Mouse (Mus musculus): Measurements from ENCODE around the gene Suds3.

Suds3 gene

GRCm38 (mm10) chr5:117111774-117112112 lies 4.2 kb downstream of the Suds3 start:
- DNase-seq (ENCODE audit: low read depth): peak; percentile 48

DNA sequence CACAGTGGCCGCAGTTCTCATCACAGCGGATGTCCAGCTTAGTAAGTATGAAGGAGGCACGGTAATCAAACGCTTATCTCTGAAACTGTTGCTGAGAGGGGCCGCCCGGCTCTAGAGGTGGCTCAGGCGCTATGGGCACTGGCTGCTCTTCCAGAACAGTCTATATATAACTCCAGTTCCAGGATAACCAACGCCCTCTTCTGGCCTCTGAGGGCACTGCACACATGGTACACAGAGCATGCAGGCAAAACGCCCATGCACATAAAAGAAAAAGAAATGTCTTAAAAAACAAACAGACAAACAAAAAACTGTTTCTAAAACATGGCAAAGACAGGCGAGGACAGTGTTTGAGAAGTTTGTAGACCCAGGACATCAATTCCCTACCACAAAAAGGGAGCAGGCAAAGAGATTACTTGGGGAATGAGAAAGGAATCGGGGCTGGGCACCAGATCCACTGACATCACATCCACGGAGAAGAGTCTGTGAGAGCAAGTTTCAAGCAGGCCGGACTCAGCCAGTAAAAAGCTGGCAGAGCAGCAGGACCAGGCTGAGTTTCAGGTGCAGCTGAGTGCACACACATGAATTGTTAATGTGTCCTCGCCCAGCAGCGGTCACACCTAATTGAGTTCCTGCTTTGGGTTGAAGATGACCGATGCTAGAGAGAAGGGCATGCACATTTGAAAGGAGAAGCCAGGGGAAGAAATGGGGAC lies 4.7 kb downstream of the Suds3 start:
- no peak for DNase-seq (ENCODE audit: low read depth)

GRCm38 (mm10) chr5:117109522-117109921 lies 6.4 kb downstream of the Suds3 start:
- peak; percentile 41 for DNase-seq (ENCODE audit: low read depth)

DNA sequence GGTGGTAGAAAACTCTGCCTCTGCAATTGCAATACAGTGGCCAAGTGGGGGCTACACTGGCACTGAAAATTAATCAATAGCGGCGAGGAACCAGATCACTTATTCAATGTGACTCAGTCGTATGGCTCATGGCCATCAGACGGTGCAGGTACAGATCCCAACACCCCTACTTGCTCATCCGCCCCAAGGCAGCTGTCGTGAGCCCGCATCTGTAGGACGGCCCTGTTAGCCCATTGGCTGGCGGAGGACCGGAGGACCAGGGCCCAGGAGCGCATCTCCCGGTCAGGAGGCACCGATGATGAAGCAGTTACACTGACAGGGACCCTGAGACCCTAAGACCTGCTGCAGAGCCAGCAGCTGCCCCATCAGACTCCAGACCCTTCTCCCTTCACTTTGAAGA lies 7.2 kb downstream of the Suds3 start:
- no peak for DNase-seq (ENCODE audit: low read depth)

DNA sequence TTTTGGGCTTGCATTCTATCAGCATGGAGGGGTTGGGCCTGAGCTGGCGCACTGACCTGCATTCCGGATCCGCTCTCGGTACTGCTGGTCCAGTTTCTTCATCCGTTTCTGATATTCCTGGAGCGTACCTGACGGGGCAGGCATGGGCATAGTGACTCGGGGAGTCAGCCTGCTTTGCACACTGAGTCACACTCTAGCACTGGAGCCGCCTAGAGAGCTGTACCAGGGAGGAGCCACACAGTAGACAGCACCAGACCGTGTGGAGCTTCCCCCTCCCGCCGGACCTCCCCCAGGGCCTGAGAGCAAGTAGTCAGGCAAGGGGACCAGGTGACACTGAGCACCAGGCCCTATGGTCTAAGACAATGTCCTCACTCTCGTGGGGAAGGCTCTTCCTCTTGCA lies 7.6 kb downstream of the Suds3 start:
- DNase-seq (ENCODE audit: low read depth): no peak

DNA sequence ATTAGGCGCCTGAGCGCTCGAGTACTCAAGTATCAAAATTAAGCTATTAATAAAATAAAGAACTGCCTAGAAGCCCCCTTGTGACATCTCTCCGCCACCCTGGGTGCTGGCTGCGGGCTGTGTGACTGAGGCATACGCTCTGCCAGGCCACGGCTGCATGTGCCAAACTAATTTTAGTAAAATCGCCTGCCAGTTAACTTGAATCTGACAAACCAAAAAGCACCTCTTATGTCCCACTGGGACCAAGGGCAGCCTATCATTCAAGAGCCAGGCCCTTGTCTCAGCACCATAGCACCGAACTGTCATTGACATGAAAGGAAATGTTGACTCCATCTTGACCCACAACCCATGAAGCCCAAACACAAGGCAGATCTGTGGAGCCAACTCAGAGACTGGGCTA lies 10.2 kb downstream of the Suds3 start:
- no peak for DNase-seq (ENCODE audit: low read depth)

DNA sequence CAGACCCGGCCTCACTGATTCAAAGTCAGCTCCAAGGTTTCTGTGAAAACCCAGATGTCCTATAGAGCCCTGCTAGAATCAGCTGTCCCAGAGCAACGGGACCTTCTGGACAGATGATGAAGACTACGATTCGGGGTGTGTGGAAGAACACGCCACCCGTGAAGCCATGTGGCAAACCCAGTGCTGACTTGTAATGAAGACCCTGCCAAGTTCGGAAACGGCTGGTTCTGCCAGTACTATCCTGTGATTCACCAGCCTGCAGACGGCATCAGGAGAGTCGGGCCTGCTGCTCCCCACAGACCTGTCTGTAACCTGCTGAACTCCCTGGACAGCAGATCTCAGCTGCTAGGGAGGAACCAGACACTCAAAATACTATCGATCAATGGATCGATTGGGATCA lies 11.6 kb downstream of the Suds3 start:
- no peak for DNase-seq (ENCODE audit: low read depth)

GRCm38 (mm10) chr5:117103194-117103929 lies 12.6 kb downstream of the Suds3 start:
- DNase-seq (ENCODE audit: low read depth): no peak

GRCm38 (mm10) chr5:117099742-117100141 lies 16.2 kb downstream of the Suds3 start:
- no peak for DNase-seq (ENCODE audit: low read depth)

DNA sequence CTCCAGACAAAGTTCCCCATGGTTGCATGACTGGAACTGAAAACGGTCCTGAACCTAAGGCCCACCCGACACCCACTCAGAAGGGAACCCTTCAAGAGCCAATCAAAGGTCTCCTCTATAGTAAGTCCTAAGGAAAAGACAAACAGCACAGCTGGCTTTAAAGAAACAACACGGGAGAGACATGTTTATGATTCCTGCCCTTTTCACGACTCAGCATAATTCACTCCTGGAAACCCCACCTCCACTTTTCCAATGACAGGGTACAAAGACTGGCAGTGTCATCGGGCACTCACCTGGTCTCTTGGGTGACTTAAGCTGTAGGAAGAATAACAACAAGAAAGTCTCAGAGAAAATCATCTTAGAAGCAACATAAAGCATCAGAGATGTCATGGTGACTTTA lies 16.9 kb downstream of the Suds3 start:
- no peak for DNase-seq (ENCODE audit: low read depth)

GRCm38 (mm10) chr5:117096716-117097115 lies 19.2 kb downstream of the Suds3 start:
- peak; percentile 64 for DNase-seq (ENCODE audit: low read depth)

GRCm38 (mm10) chr5:117094431-117094830 lies 21.5 kb downstream of the Suds3 start:
- no peak for DNase-seq (ENCODE audit: low read depth)

GRCm38 (mm10) chr5:117089786-117090185 lies 26.1 kb downstream of the Suds3 start:
- peak; percentile 46 for DNase-seq (ENCODE audit: low read depth)

GRCm38 (mm10) chr5:117089147-117089546 lies 26.8 kb downstream of the Suds3 start:
- peak; percentile 30 for DNase-seq (ENCODE audit: low read depth)

GRCm38 (mm10) chr5:117087718-117088117 lies 28.2 kb downstream of the Suds3 start:
- DNase-seq (ENCODE audit: low read depth): no peak

GRCm38 (mm10) chr5:117069498-117069894 lies 46.4 kb downstream of the Suds3 start:
- DNase-seq (ENCODE audit: low read depth): peak; percentile 73

GRCm38 (mm10) chr5:117068808-117069497 lies 47.0 kb downstream of the Suds3 start:
- no peak for DNase-seq (ENCODE audit: low read depth)

DNA sequence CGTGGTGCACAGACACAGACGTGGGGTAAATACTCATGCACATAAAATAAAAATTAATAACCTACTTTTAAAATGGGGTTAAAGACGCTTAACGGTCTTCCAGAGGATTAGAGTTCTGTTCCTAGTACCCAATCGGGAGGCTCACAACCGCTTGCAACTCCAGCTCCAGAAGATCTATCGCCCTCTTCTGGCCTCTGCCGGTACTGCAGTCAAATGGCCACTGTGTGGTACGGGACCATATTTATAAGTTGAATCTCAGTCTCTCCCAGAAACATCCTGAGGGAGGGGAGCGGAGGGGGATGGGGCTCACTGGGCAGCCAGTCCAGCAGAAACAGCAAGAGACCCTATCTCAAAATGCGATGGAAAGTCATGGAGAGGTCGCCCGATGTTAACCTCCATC lies 47.7 kb downstream of the Suds3 start:
- peak; percentile 69 for DNase-seq (ENCODE audit: low read depth)

DNA sequence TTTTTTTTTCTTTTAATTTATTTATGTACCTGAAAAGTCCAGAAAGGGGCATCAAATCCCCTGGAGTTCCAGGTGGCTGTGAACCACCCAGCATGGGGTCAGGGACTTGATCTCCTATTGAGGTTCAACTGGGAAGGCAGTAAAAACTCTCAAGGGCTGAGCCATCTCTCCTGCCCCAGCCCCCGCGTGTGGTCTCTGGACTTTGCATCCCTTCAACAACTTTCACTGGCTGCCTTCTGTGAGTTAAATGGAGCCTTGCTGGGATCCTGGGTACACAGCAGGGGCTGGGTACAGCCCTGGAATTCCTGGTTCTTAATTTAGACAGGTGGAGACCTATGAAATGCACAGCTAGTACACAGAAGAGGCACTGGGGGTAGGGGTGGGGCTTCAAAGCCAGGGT lies 54.7 kb downstream of the Suds3 start:
- DNase-seq (ENCODE audit: low read depth): no peak

GRCm38 (mm10) chr5:117060484-117061130 lies 55.3 kb downstream of the Suds3 start:
- no peak for DNase-seq (ENCODE audit: low read depth)

DNA sequence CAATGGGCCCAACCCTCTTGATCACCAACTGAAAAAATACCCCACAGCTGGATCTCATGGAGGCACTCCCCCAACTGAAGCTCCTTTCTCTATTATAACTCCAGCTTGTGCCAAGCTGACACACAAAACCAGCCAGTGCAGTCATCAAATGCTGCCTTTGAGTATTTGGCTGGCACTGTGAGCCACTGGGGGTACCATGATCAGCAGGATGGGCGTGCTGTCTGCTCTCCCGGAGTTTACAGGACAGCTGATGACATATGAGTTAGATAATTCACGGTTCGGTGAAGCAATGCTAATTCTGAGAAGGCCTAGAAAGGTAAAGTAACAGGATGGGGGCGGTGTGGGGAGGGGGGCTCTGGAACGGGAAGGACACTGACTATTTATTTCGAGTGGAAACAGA lies 66.0 kb downstream of the Suds3 start:
- DNase-seq (ENCODE audit: low read depth): no peak

- DNase-seq (ENCODE audit: low read depth): no peak
Measured at GRCm38 (mm10) chr5:117045101-117045500, 70.8 kb downstream of the Suds3 start.

- DNase-seq (ENCODE audit: low read depth): no peak
Measured at GRCm38 (mm10) chr5:117042661-117043060, 73.3 kb downstream of the Suds3 start.

Data from naive thymus-derived CD4-positive, alpha-beta T cell, adult 2 months (primary cell).